Mouse (Mus musculus): ENCODE measurements around the gene Ftsj1.

Gene Ftsj1

GRCm38 (mm10) chrX:8252334-8253285 lies at the start of gene Ftsj1:
Ftsj1 (minus strand) TSS chrX:8252406.
- peak; percentile 84 for DNase-seq (ENCODE audit: low spot score)

GRCm38 (mm10) chrX:8288621-8289020 lies 36.4 kb upstream of the Ftsj1 start:
- DNase-seq (ENCODE audit: low spot score) = no peak

GRCm38 (mm10) chrX:8274056-8274455 lies 21.9 kb upstream of the Ftsj1 start:
- DNase-seq (ENCODE audit: low spot score) = no peak

- peak; percentile 71 for DNase-seq (ENCODE audit: low spot score)
Observed at GRCm38 (mm10) chrX:8272000-8272399, 19.8 kb upstream of the Ftsj1 start.

GRCm38 (mm10) chrX:8271083-8271820 lies 19.0 kb upstream of the Ftsj1 start, which contains the start of gene Slc38a5:
Slc38a5 (plus strand) TSS chrX:8271133.
- DNase-seq (ENCODE audit: low spot score) = peak; percentile 44

GRCm38 (mm10) chrX:8264222-8264621 lies 12.0 kb upstream of the Ftsj1 start:
- peak; percentile 36 for DNase-seq (ENCODE audit: low spot score)

GRCm38 (mm10) chrX:8263156-8263804 lies 11.1 kb upstream of the Ftsj1 start:
- no peak for DNase-seq (ENCODE audit: low spot score)

- no peak for DNase-seq (ENCODE audit: low spot score)
Observed at GRCm38 (mm10) chrX:8259478-8259877, 7.3 kb upstream of the Ftsj1 start.

GRCm38 (mm10) chrX:8255807-8256206 lies 3.6 kb upstream of the Ftsj1 start:
- DNase-seq (ENCODE audit: low spot score) = no peak

GRCm38 (mm10) chrX:8253711-8254110 lies 1.5 kb upstream of the Ftsj1 start:
- no peak for DNase-seq (ENCODE audit: low spot score)

- no peak for DNase-seq (ENCODE audit: low spot score)
Observed at GRCm38 (mm10) chrX:8251789-8252333, 345 bp downstream of the Ftsj1 start.

- DNase-seq (ENCODE audit: low spot score) = no peak
Observed at GRCm38 (mm10) chrX:8248542-8249120, 3.6 kb downstream of the Ftsj1 start.

- no peak for DNase-seq (ENCODE audit: low spot score)
Observed at GRCm38 (mm10) chrX:8247680-8248079, 4.5 kb downstream of the Ftsj1 start.

GRCm38 (mm10) chrX:8238804-8239395 lies 13.3 kb downstream of the Ftsj1 start:
- DNase-seq (ENCODE audit: low spot score) = no peak

- no peak for DNase-seq (ENCODE audit: low spot score)
Observed at GRCm38 (mm10) chrX:8236704-8237103, 15.5 kb downstream of the Ftsj1 start.

GRCm38 (mm10) chrX:8233602-8234001 lies 18.6 kb downstream of the Ftsj1 start:
- peak; percentile 14 for DNase-seq (ENCODE audit: low spot score)

GRCm38 (mm10) chrX:8230272-8230671 lies 21.9 kb downstream of the Ftsj1 start:
- DNase-seq (ENCODE audit: low spot score) = no peak

GRCm38 (mm10) chrX:8223473-8223872 lies 28.7 kb downstream of the Ftsj1 start:
- DNase-seq (ENCODE audit: low spot score) = no peak

GRCm38 (mm10) chrX:8222678-8223421 lies 29.4 kb downstream of the Ftsj1 start:
- DNase-seq (ENCODE audit: low spot score) = no peak

GRCm38 (mm10) chrX:8222296-8222677 lies 29.9 kb downstream of the Ftsj1 start:
- no peak for DNase-seq (ENCODE audit: low spot score)

- DNase-seq (ENCODE audit: low spot score) = no peak
Observed at GRCm38 (mm10) chrX:8219651-8220050, 32.6 kb downstream of the Ftsj1 start.

Data from c-Kit-positive CD71-positive TER-119-positive erythroid progenitor cells, embryonic 14.5 days (primary cell).